Mouse (Mus musculus) neutrophil, adult 5-6 weeks (primary cell): ENCODE measurements at regions not wholly inside any gene's neighbourhood (a gene's known extent, or its start where the extent isn't known, plus 50 kb on each side); places are given as distances from the start of the nearest gene placed in this dataset.

ENCODE experiments used
- ATAC-seq: fragments of 151-379, 151-347 bp; 2 replicates; pipeline ENCODE4 v1.8.0; 2017; ENCODE audit warnings: mild to moderate bottlenecking, moderate TSS enrichment; ENCODE audit not compliant: insufficient number of reproducible peaks, poor library complexity, low FRiP score, severe bottlenecking; ENCODE audit errors: extremely low read depth

DNA sequence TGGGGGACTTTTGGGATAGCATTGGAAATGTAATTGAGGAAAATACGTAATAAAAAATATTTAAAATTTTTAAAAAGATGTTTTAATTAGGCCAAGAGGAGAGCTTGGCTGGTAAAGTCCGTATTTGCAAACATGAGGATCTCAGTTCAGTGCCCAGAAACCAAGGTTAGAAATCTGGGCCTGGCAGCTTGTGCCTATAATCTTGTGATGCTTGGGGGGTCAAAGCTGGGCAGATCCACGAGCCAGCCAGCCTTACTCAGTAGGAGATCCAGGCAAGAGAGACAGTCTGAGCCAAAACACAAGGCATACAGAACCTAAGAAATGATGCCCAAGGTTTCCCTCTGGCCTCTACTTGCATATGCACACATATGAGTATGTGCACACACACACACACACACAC lies 54.1 kb upstream of the Cxadr start:
- ATAC-seq = no peak

DNA sequence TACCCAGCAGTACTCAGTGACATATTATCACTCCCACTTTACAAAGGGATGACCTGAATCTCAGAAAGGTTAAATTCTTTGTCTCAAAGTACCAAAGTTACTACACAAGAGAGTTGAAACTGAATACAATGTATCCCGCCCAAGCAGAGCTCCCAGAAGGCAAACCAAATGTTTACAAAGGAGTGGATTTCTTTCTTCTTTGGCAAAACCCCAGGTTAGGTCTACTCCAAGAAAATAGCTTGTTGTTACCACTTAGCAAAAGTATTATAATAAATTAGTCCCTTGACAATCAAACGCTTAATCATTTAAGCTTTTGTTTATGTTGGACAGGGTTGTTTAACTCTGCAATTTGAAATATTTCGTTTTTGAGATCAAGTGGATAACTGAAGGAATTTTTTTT lies 58.6 kb upstream of the Cxadr start:
- ATAC-seq = no peak

DNA sequence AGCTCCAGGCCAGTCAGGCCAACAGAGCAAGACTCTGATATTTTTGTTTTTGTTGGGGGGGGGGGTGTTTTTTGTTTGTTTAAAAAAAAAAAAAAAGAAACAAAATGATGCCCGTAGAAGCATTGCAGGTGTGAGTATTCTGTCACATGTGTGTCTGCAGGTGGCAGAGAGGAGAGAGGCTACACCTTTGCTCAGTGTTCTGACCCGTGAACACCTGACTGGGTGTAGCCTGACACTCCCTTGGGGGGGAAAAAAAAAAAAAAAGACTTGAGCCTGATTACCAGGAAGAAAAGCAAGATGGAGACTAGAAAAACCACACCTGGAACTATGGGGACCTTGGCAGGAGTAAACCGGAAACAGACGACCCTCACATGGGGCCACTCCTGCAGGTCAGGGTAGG lies 61.1 kb upstream of the Cxadr start:
- no peak for ATAC-seq

DNA sequence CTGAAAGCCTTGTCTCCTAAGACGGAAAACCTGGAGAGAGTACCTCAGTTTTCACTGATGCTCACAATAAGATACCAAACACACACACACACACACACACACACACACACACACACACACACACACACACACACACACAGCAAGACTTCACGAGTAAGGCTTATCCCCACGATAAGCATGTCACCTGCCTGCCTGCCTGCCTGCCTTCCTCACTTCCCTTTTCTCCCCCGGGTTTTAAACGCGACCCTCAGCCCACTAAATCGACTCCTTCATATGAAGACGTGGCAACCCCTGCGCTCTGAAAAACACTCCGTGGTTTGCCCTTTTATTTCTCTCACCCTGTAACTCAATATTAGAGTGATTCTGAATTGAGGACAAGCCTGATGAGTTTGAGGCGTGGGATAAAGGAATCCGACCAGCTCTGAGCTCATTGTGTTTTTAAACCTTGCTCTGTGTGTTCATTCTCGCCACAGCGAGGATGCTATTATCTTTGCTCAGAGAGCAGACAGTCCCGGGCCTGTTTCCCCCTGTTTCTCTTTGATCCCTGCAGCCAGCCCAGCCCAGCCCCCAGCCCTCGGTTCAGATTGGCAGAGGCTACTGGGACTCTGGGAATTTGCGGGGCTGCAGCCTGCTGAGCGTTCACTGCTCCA lies 63.1 kb upstream of the Cxadr start:
- ATAC-seq = 0 out of 2 replicates have a peak, but pooled peaks have one; percentile 30

DNA sequence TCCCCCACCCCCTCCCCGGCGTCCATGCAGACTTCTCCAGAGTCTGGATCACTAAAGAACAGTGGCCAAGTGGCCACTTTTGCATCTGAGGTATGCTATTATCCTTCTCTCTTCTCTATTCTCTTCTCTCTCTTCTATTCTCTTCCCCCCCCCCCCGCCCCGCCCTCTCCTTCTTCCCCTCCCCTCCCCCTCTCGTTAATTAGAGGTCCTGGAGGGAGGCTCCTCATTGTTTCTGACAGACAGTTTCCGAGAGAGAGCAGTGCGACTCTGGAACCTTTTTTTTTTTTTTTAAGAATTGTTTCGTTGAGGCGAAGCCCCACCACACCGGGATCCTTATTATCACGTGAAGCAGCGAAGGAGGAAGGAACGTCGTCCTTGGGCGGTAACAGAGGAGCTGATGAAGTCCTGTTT lies 63.6 kb upstream of the Cxadr start:
- no peak for ATAC-seq

DNA sequence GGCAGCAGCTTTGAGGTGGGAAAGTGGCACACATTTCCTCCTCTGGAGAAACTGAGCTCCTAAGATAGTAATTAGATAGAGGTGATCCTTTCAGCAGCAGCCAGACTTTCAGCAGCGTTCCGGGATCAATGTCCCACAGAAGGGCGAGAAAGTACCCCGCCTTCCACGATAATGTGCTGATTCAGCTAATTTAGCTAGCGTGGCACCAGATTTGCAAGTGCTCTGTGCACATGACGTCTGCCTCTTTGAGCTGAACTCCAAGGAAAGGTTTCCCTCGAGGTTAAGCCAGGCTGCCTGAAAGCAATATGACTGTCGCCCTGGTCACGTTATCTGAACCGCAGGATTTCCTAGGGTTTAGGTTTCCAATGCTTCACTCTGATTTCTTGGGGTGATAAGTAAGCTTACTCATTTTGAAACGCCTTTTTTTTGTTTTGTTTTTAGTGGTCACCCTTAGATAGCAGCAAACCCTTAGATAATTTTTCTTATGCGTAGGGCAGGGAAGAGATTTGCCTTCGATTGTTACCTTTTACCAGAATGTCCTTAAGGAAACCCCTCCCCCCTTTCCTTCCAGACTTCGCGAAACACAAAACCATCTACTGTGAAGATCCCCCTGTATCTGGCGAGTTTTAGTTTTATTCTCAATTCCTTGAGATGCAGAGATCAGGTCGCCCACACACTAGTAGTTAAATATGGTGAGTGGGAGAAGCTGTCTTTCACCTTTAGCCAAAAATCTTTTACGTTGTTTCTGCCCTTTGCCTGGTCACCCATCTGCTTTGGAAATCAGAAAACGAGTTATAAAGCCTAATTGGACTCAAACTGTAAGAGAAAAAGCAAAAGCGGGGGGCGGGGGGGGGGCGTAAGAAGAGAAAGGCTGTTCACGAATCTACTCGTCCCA lies 64.3 kb upstream of the Cxadr start:
- ATAC-seq = no peak

DNA sequence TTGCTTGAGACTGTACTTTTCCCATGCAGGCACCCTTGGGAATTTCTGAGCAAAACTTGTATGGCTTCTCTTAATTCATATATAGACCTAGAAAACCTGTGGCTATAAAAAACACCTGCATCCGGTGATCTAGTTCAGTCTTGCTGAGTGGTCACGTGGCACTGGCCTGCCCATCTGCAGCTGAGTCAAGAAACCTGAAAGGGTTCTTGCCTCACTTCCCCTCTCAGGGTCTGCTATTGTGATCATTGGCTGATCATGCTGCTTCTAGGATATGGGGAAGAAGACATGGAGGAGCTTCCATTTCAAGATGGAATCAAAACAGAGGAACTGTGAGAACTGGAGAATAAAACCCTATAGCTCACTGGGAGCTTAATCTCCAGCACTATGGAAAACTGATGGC lies 69.1 kb upstream of the Cxadr start:
- ATAC-seq = no peak

DNA sequence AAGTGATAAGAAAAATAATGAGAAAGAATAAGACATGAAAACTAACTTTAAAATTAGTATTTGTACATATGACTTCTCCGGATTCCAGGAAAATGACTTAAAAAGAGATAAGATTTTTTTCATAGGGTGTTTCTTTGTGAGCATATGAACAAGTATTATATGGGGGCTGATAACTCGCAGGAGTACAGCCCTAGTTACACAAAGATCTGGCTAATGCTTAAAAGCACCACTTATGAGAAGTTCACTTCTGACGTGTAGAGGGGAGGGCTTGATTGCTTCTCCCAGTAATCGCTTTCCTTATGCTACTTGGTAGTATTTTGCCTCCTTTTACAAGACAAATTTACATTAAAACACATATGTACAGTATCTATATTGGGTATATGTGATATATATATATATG lies 72.3 kb upstream of the Cxadr start:
- ATAC-seq = no peak

DNA sequence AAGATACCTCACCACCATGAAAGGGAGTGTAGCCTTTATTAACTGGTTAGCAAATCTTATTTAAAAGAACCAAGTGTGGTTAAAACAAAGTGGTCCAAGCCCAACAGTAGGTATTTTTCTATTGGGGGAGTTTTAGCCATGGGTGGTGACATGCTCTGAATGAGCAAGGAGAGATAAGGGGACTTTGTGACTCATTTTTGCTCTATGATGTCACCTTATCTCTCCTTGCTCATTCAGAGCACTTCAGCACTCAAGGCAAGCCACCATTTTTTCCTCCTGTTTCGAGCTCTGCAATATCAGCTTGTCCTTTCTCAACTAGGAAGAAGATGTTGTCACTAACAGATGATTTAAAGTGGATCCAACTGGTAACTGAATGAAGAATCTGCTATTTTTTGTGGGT lies 78.9 kb upstream of the Cxadr start:
- ATAC-seq = no peak

DNA sequence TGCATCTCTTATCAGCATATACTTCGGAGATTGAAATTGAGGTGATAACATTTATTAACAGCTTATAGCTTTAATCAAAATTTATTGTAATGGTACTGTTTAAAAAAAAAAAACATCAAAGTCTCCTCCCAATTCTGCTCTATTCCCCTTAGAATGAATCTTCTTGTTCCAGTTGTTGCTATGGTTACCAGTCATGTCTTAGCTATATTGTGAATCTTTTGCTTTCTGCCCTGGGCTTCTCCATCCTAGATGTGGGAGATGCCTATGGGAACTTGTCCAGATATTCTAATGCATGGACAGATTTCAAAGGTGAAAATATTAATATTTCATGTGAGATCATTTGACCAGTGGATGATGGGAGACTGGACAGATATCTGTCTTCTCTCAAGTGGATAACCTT lies 79.5 kb upstream of the Cxadr start:
- no peak for ATAC-seq

DNA sequence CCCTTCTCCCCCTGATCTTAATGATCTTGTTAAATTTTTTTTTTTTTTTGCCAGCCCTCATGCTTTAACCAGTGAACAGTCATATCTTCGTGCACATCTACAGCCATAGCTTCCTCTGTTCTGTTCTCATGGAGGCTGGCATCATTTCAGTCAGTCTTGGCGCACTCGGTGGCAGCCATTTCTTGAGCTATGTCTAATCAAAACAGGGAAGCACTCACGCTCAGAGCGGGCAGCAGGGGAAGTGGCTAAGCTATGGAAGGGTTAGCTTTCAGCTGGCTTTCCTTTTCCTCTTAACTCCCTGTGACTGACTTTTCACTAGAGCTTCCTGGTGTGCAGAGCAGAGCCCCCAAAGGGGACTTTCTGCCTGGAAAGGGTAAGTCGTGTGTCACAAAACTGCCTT lies 83.7 kb upstream of the Cxadr start:
- ATAC-seq = peak; percentile 60

DNA sequence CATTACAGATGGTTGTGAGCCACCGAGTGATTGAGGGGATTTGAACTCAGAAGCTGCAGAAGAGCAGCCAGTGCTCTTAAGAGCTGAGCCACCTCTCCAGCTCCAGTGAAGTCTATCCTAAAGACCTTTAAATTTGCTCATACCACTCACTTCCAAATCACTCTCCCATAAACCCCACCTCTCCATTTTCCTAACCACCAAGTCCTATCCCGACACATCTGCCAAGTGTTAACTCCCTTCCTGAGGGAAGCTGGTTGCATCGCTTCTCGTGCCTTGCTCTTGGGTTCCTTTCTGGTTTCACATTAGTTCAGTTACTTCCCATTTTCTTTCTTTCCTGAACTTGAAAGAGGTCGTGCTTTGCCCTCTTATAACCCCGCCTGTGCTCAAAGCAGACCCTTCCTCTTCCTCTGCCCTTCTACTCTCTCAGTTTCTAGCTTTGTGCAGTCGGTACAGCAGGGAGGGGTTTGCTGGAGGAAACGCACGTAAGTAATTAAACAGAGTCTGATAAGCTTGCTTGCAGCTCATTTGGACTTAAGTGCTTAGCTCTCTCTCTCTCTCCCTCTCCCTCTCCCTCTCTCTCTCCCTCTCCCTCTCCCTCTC lies 84.4 kb upstream of the Cxadr start:
- peak; percentile 44; the same call in 1 of the 2 replicates for ATAC-seq

DNA sequence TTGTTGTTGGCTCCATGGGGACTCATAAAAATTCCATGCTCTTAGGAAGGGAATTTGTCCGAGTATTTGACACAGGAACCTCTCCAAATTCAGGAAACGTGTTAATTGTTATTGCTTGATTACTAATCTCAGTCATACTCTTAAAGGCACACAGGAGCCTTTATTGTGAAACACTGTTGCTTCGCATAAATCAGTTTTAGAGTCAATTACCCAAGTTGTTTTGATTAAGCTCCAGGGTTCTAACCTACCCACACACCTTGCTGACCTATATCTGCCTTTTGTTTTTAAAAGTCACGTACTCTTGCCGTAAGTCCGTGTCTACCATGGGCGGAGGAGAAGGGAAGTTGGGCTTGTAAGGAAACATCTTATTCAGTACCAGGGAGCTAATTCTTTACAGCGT lies 89.6 kb upstream of the Cxadr start:
- no peak for ATAC-seq

DNA sequence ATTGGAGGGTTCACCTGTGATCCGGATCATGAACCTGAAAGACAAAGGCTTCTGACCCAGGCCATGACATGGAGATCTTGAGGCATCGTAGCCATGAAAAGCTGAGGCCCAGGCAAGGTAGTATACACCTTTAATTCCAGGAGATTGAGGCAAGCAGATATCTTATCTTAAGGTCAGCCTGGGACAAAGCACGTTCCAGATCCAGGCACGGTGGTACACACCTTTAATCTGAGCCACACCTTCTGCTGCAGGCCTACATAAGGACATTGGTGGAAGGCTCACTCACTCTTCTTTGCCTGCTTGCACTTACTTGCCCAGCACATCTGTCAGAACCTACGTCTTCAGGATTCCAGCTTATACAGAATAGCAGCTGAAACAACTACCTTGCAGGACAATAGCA lies 93.0 kb upstream of the Cxadr start:
- ATAC-seq = no peak

DNA sequence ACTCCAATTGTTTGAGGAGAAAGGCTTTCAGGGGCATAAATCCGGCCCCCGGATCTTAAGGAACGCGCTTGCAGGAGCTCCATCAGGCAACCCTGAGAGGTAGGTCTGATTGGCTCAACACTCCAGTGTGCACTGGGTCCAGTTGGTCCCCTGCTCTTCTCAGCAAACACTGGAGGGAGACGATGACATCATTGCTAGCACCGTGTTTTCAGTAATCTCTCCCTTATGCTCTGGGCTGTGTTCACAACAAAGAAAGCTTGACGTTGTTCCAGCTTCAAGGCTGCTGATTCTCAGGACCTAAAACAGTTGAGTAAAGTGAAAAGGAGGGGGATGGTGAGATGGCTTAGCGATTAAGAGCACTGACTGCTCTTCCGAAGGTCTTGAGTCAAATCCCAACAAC lies 97.0 kb upstream of the Cxadr start:
- no peak for ATAC-seq

DNA sequence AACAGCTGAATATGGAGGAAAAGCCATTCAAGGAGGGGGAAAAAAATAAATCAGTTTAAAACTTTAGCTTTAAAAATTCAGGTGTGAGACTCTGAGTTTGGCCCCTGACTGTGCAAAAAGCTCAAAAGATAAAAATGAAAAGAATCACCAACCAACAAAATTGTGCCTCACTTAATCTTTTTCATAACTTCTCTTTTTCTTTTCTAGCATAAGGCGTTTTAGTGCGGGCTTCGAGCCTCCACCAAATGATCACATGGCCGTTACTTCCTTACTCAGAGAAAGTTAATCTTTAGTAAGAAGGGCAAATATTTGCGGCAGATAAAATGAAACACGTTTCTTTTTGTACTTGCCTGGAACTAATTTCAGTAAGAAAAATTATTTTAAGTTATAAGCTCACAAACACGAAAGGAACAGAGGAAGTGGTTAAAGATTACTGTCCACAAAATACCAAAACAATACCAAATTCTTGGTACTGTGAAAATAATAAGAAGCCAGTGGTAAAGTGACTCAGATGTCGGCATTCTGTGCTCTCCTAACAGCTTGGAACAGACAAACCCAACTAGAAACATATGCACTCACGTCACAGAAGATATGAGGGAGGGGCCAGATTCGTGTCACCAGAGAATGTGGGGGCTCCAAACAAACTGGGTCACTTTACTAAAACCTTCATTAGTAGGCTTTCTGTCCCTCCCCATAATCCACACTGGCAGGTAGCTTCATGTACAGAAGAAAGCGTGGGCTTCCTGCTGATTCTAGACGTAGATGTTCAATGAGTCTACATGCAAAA lies 101.1 kb upstream of the Cxadr start:
- no peak for ATAC-seq

DNA sequence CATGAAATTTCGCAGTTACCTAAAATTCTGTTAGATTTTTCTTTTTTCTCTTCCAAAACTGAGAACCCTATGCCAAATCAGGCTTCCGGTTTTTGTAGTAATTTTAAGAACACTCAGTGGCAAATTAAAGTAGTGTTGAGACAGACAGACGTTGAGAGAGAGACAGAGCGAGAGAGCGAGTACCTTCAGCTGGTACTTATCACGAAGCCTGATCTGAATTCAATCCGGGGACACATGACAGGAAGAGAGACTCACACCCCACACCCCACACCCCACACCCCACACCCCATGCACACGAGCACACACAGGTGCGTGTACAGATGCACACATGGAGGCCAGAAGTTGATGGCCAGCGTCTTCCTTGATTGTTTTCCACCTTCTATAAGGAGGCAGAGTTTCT lies 102.0 kb upstream of the Cxadr start:
- no peak for ATAC-seq

DNA sequence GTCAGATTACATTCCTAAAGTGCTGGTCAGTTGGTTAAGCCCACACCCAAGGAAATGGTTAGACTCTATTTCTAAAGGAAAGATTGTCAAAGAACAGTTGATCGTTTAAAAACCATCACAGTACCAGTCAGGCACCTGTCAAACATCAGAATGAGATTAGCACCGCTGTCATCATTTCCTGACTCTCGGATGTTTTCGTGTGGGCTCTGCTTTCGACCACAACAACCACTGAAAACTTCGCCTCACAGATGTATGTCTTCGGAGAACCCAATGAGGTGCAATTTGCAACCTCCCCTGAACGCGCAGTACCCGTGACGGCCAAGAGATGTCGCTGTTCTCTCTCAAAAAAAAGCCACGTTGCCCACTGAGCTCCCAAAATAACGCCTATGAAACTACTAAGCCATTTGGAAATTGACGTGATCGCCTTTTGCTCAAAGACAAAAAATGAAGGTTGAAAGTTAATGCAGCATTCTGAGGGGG lies 102.6 kb upstream of the Cxadr start:
- peak; percentile 75 for ATAC-seq

DNA sequence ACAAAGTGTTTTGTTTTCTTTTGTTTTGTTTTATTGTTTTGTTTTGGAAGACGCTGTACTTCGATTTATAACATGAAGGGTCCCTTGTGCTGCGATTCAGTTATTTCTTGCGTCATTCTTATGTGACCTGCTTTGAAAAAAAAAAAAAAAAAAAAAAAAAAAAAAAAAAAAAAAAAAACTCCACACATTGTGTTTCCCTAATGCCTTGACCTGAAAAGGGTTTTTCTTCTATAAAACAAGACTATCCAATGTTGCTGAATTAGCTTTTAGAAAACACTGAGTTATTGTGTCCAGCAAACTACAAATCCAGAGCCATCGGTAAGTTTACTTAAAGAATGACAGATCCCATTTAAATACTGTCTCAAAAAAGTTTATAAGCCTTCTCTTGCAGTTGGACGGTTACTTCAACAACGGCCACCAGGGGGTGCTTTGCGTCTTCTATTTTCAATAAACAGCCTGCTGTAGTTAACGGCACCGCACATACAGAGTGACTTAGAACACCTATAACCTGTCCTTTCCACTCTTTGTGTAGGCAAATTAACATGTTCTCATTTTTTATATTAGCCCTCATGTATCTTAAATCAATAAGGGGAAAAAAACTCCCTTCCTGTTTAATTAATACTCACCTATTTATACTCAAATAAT lies 103.9 kb upstream of the Cxadr start:
- peak; percentile 75; the same call in 1 of the 2 replicates for ATAC-seq
